Mouse (Mus musculus): ENCODE measurements at regions not wholly inside any gene's neighbourhood (a gene's known extent, or its start where the extent isn't known, plus 50 kb on each side); places are given as distances from the start of the nearest gene placed in this dataset.

GRCm38 (mm10) chr16:95904531-95905165 lies 86.1 kb downstream of the Psmg1 start:
- no peak for ATAC-seq
- Histone ChIP-seq H3K4me2 (replicated peaks) (no peak overlapping the region), H3K36me3 (no peaks in the 10 kb centered on the region), H3K27ac (0 out of 2 replicates have a peak overlapping the region, but pooled peaks have one; percentile 10), H3K4me1 (replicated peaks) (no peaks in the 10 kb centered on the region), H3K4me3 (replicated peaks) (no peak overlapping the region), H3K27me3 (no peaks in the 10 kb centered on the region), H3K9ac (replicated peaks) (no peak overlapping the region), H3K9me3 (no peaks in the 10 kb centered on the region)
- 83% methylated on average over 6 of the region's 6 CpGs for WGBS

- Histone ChIP-seq H3K36me3 (no peaks in the 10 kb centered on the region), H3K9ac (replicated peaks) (no peak overlapping the region), H3K4me1 (replicated peaks) (no peaks in the 10 kb centered on the region), H3K9me3 (no peaks in the 10 kb centered on the region), H3K4me2 (replicated peaks) (no peak overlapping the region), H3K27ac (no peak overlapping the region), H3K4me3 (replicated peaks) (no peak overlapping the region), H3K27me3 (no peaks in the 10 kb centered on the region)
- 71% methylated on average over 3 of the region's 3 CpGs for WGBS
- no peak for ATAC-seq
These were observed 87.3 kb downstream of the Psmg1 start for GRCm38 (mm10) chr16:95903383-95903913.

- Histone ChIP-seq H3K4me2 (replicated peaks) (no peak overlapping the region), H3K27me3 (no peaks in the 10 kb centered on the region), H3K9ac (replicated peaks) (no peak overlapping the region), H3K36me3 (no peaks in the 10 kb centered on the region), H3K27ac (no peak overlapping the region), H3K9me3 (no peaks in the 10 kb centered on the region), H3K4me1 (replicated peaks) (no peaks in the 10 kb centered on the region), H3K4me3 (replicated peaks) (no peak overlapping the region)
- 85% methylated on average over 1 of the region's 1 CpGs for WGBS
- no peak for ATAC-seq
These were observed 88.6 kb downstream of the Psmg1 start for GRCm38 (mm10) chr16:95902177-95902576.

GRCm38 (mm10) chr16:95901388-95901787 lies 89.4 kb downstream of the Psmg1 start:
- H3K27ac ChIP-seq: no peak overlapping the region
- no peak overlapping the region for H3K4me3 ChIP-seq (replicated peaks)
- H3K4me1 ChIP-seq (replicated peaks): no peaks in the 10 kb centered on the region
- no peak for ATAC-seq
- no peaks in the 10 kb centered on the region for H3K36me3 ChIP-seq
- 80% methylated on average over 9 of the region's 9 CpGs for WGBS
- no peak overlapping the region for H3K9ac ChIP-seq (replicated peaks)
- no peak overlapping the region for H3K4me2 ChIP-seq (replicated peaks)
- no peaks in the 10 kb centered on the region for H3K9me3 ChIP-seq
- no peaks in the 10 kb centered on the region for H3K27me3 ChIP-seq

GRCm38 (mm10) chr16:95900181-95900580 lies 90.6 kb downstream of the Psmg1 start:
- WGBS: 87% methylated on average over 9 of the region's 9 CpGs
- no peaks in the 10 kb centered on the region for H3K27me3 ChIP-seq
- H3K9ac ChIP-seq (replicated peaks): no peak overlapping the region
- no peak overlapping the region for H3K27ac ChIP-seq
- no peaks in the 10 kb centered on the region for H3K9me3 ChIP-seq
- no peak for ATAC-seq
- H3K4me2 ChIP-seq (replicated peaks): no peak overlapping the region
- no peak overlapping the region for H3K4me3 ChIP-seq (replicated peaks)
- no peaks in the 10 kb centered on the region for H3K4me1 ChIP-seq (replicated peaks)
- no peaks in the 10 kb centered on the region for H3K36me3 ChIP-seq

GRCm38 (mm10) chr16:95899672-95900071 lies 91.1 kb downstream of the Psmg1 start:
- Histone ChIP-seq H3K9me3 (no peaks in the 10 kb centered on the region), H3K27ac (no peak overlapping the region), H3K4me1 (replicated peaks) (no peaks in the 10 kb centered on the region), H3K4me3 (replicated peaks) (no peak overlapping the region), H3K27me3 (no peaks in the 10 kb centered on the region), H3K9ac (replicated peaks) (no peak overlapping the region), H3K36me3 (no peaks in the 10 kb centered on the region), H3K4me2 (replicated peaks) (no peak overlapping the region)
- WGBS: 82% methylated on average over 3 of the region's 3 CpGs
- no peak for ATAC-seq

- Histone ChIP-seq H3K27ac (no peak overlapping the region), H3K4me1 (replicated peaks) (no peaks in the 10 kb centered on the region), H3K27me3 (no peaks in the 10 kb centered on the region), H3K9ac (replicated peaks) (no peak overlapping the region), H3K9me3 (no peaks in the 10 kb centered on the region), H3K36me3 (no peaks in the 10 kb centered on the region), H3K4me3 (replicated peaks) (no peak overlapping the region), H3K4me2 (replicated peaks) (no peak overlapping the region)
- ATAC-seq: no peak
- WGBS: 91% methylated on average over 7 of the region's 7 CpGs
These were observed 92.9 kb downstream of the Psmg1 start for GRCm38 (mm10) chr16:95897843-95898242.

GRCm38 (mm10) chr16:95896126-95896525 lies 94.6 kb downstream of the Psmg1 start:
- Histone ChIP-seq H3K27ac (no peak overlapping the region), H3K9me3 (no peaks in the 10 kb centered on the region), H3K27me3 (no peaks in the 10 kb centered on the region), H3K36me3 (no peaks in the 10 kb centered on the region), H3K4me3 (replicated peaks) (no peak overlapping the region), H3K4me2 (replicated peaks) (no peak overlapping the region), H3K9ac (replicated peaks) (no peak overlapping the region), H3K4me1 (replicated peaks) (no peaks in the 10 kb centered on the region)
- WGBS: 73% methylated on average over 6 of the region's 6 CpGs
- ATAC-seq: no peak

GRCm38 (mm10) chr16:95893534-95894290 lies 97.0 kb downstream of the Psmg1 start:
- Histone ChIP-seq H3K4me2 (replicated peaks) (no peak overlapping the region), H3K27ac (no peak overlapping the region), H3K4me1 (replicated peaks) (no peaks in the 10 kb centered on the region), H3K36me3 (no peaks in the 10 kb centered on the region), H3K9ac (replicated peaks) (no peak overlapping the region), H3K27me3 (no peaks in the 10 kb centered on the region), H3K4me3 (replicated peaks) (no peak overlapping the region), H3K9me3 (no peaks in the 10 kb centered on the region)
- no peak for ATAC-seq
- WGBS: 77% methylated on average over 6 of the region's 6 CpGs

GRCm38 (mm10) chr16:95892356-95892755 lies 98.4 kb downstream of the Psmg1 start:
- Histone ChIP-seq H3K9me3 (no peaks in the 10 kb centered on the region), H3K27me3 (no peaks in the 10 kb centered on the region), H3K4me3 (replicated peaks) (no peak overlapping the region), H3K9ac (replicated peaks) (no peak overlapping the region), H3K27ac (no peak overlapping the region), H3K36me3 (no peaks in the 10 kb centered on the region), H3K4me1 (replicated peaks) (no peaks in the 10 kb centered on the region), H3K4me2 (replicated peaks) (no peak overlapping the region)
- ATAC-seq: no peak
- 74% methylated on average over 3 of the region's 3 CpGs for WGBS

GRCm38 (mm10) chr16:95886131-95886530 lies 104.6 kb downstream of the Psmg1 start:
- WGBS: 87% methylated on average over 1 of the region's 1 CpGs
- Histone ChIP-seq H3K9ac (replicated peaks) (no peak overlapping the region), H3K27me3 (no peaks in the 10 kb centered on the region), H3K27ac (no peak overlapping the region), H3K36me3 (no peaks in the 10 kb centered on the region), H3K4me2 (replicated peaks) (no peak overlapping the region), H3K4me1 (replicated peaks) (no peaks in the 10 kb centered on the region), H3K4me3 (replicated peaks) (no peak overlapping the region), H3K9me3 (no peaks in the 10 kb centered on the region)
- ATAC-seq: no peak

GRCm38 (mm10) chr16:95873297-95873696 lies 117.5 kb downstream of the Psmg1 start:
- 93% methylated on average over 4 of the region's 4 CpGs for WGBS

More at GRCm38 (mm10) chr16:95873297-95873696, 117.5 kb downstream of the Psmg1 start:
- Histone ChIP-seq H3K36me3 (no peaks in the 10 kb centered on the region), H3K27me3 (no peaks in the 10 kb centered on the region), H3K4me1 (replicated peaks) (no peaks in the 10 kb centered on the region), H3K4me2 (replicated peaks) (no peak overlapping the region), H3K9ac (replicated peaks) (no peak overlapping the region), H3K27ac (no peak overlapping the region), H3K9me3 (no peaks in the 10 kb centered on the region), H3K4me3 (replicated peaks) (no peak overlapping the region)
- no peak for ATAC-seq

Data from midbrain, embryonic 13.5 days (tissue).